Mouse (Mus musculus): ENCODE measurements around the gene Stat2.
A peak's percentile ranks its signal among the peaks of the same experiment; 100 is the strongest.
"Not testable (repeated sequence)": the region's sequence is repeated elsewhere in the genome, so short reads cannot be mapped to it uniquely, and the experiment has no call there.

Gene Stat2

GRCm38 (mm10) chr10:128258953-128259352, 11.4 kb upstream of the Stat2 start:
- DNase-seq (ENCODE audit: low spot score in 2 of 2) = no peak

DNA sequence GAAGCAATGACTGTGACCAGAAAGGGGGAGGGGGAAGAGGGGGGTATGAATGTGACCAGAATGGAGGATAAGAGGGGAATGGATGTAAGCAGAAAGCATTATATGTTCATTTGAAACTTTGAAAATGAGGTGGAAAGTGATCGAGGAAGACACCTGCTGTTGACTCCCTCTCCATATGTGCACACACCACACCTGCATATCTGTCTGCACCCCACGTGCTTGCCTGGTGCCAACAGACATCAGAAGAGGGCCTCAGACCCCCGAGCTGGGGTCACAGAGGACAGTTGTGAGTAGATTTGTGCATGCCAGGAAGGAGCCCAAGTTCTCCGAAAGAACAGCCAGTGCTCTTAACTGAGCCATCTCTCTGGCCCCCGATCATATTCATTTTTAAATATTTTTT, 10.4 kb upstream of the Stat2 start:
- no peak for DNase-seq (ENCODE audit: low spot score in 2 of 2)

- not testable (repeated sequence) for DNase-seq (ENCODE audit: low spot score in 2 of 2)
Measured at GRCm38 (mm10) chr10:128260376-128260775, 10.0 kb upstream of the Stat2 start.

GRCm38 (mm10) chr10:128262300-128262699, 8.1 kb upstream of the Stat2 start:
- no peak for DNase-seq (ENCODE audit: low spot score in 2 of 2)

DNA sequence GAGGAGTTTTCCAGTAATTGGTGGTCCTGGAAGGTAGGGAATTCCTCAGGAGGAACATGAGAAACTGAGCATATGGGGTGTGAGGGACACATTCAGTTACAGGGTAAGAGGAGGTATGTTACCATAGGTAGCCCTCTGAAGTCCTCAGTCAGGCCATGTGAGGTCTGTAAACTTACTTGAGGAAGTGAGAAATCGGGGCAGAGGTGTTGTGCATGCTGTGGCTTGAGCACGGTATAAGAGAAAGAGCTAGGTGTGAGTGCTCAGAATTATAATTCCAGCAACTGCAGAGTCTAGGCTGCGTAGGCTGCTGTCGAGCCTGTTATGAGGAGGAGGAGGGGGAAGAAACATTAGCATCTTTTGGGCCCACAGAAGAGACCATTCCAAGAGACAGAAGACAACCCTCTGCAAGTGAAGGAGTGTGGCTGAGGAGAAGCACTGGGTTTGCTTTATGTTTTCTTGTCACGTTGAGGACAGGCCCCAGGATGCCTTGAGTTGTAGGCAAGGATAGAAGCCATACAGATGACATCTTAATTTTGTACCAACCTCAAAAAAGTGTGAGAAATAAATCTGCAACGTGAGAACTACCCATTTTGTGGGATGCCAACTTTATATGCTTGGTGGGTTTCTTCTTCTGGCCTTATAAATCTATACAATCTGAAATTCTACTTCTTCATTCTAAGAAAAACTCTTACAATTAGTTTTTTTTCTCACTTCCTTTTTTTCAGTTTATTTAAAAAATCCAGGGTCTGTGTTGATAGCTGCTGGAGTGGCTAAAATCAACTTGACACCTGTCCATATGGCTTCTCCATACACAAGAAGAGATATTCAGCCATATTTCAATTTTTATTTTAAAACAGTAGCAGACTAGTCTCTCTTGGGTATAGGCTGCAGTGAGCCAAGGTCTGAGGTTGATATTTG, 6.7 kb upstream of the Stat2 start:
- no peak for DNase-seq (ENCODE audit: low spot score in 2 of 2)

- DNase-seq (ENCODE audit: low spot score in 2 of 2) = no peak
Measured at GRCm38 (mm10) chr10:128268371-128268770, 2.0 kb upstream of the Stat2 start, which contains the start of gene Apof. TSS of gene Apof (plus strand) at chr10:128268671.

DNA sequence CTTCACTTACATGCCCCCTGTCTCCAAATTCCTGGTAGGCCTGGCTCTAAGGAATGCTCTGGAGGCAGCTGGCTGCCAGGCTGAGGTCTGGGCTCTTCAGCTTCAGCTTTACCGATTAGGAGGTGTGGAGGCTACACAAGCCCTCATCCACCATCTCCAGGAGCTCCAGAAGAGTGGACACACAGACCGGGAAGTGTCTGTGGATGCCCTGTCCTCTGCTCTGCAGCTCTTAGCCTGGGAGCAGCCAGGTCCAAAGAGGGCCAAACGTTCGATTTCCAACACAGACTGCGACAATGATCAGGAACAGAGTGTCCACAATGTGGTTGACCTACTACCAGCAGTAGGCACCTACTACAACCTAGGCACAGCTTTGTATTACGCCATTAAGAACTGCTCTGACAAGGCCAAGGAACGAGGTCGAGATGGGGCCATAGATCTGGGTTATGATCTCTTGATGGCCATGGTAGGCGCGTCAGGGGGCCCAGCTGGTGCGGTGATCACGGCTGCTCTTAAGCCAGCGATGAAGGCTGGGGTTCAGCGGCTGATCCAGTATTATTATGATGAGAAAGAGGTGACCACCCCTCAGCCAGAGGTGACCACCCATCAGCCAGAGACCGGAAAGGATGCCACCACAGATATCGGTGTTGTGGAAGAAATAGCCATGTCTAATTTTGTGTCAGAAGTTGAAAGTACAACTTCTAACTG, 1.0 kb upstream of the Stat2 start:
- DNase-seq (ENCODE audit: low spot score in 2 of 2) = no peak

DNA sequence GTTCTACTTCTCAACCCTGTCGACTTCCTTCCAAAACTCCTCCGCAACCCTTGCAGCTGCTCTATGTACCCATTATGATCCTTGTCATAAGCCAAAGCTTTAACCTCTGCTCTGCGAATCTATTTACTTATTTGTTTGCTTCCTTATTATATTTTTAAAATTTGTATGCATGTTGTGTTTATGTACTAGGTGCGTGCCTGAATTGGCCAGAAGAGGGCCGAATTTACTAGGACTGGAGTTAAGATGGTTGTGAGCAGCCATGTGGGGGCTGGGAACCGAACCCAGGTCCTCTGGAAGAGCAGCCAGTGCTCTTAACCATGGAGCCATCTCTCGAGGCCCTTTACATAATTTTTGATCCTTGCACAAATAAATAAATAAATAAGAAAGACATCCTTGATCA, 507 bp downstream of the Stat2 start:
- DNase-seq (ENCODE audit: low spot score in 2 of 2) = no peak

DNA sequence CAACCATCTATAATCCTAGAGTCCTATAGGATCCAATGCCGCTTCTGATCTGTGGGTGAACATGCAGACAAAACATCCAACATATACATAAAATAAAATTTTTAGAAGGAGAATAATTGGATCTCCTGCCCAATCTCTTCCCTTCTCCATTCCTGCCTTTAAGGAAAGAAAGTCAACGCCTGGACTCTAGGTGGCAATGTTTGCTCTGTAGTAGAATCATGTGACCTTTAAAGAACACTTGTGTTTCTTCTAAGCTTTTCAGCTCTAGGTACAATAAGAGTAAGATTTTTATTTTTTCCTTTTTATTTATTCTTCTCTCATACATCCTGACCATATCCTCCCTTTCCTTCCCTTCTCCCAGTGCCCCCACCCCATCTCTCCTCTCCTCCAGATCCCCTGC, 1.5 kb downstream of the Stat2 start:
- no peak for DNase-seq (ENCODE audit: low spot score in 2 of 2)

- DNase-seq (ENCODE audit: low spot score in 2 of 2) = not testable (repeated sequence)
Measured at GRCm38 (mm10) chr10:128272819-128273439, 2.6 kb downstream of the Stat2 start.

GRCm38 (mm10) chr10:128275374-128275773, 5.0 kb downstream of the Stat2 start:
- not testable (repeated sequence) for DNase-seq (ENCODE audit: low spot score in 2 of 2)

- DNase-seq (ENCODE audit: low spot score in 2 of 2) = no peak
Measured at GRCm38 (mm10) chr10:128278158-128278557, 7.8 kb downstream of the Stat2 start.

DNA sequence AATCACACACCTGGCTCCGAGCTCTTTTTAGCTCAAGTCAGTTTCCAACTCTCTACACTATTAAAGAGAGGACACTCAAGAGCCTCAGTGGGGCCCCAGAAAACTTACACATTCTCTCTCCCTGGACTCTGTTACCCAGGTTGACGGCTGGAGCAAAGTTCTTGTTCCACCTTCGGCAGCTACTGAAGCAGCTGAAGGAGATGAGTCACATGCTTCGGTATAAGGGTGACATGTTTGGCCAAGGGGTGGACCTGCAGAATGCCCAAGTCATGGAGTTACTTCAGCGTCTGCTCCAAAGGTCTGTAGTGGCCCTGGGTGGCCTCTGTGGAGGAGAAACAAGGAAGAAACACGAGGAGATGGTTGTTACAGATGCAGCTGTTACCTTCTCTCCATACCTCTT, 10.6 kb downstream of the Stat2 start:
- DNase-seq (ENCODE audit: low spot score in 2 of 2) = no peak

DNA sequence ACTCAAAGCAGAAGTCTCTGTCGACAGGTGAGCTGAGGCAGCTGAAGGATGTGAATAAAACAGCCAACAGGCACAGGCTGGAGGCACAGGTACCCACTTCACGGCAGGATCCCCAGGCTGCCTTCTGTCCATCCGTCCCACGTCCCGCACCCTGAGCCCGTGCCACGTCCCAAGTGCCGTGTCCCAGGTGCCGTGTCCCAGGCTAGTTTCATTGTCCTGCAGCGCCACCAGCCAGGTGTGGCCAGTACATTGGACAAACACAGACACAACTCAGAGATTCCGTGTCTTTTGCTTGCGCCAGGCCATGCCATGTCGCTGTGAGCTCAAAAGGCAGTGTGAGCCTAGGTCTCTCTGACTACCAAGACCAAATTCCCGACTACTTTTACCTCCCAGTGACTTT, 11.3 kb downstream of the Stat2 start:
- no peak for DNase-seq (ENCODE audit: low spot score in 2 of 2)

DNA sequence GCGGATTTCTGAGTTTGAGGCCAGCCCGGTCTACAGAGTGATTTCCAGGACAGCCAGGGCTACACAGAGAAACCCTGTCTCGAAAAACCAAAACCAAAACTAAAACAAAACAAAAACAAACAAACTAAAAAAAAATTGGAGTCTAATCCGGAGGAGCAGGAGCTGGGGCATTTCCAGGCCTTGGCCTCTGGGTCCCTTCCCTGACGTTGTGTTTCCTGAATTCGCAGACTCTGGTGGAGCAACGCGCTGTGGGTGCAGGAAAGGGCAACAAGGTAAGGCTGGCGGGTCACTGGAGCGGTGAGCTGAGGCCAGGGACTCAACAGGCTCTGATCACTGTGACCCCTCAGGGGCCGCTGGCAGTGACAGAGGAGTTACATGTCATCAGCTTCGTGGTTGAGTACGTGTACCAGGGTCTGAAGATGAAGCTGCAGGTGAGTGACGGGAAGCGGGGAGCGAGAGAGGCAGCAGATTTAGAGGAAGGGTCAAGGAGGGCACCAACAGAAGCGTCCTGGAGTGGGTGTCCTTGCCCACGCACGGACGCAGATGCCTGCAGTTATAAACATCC, 12.6 kb downstream of the Stat2 start:
- DNase-seq (ENCODE audit: low spot score in 2 of 2) = no peak

DNA sequence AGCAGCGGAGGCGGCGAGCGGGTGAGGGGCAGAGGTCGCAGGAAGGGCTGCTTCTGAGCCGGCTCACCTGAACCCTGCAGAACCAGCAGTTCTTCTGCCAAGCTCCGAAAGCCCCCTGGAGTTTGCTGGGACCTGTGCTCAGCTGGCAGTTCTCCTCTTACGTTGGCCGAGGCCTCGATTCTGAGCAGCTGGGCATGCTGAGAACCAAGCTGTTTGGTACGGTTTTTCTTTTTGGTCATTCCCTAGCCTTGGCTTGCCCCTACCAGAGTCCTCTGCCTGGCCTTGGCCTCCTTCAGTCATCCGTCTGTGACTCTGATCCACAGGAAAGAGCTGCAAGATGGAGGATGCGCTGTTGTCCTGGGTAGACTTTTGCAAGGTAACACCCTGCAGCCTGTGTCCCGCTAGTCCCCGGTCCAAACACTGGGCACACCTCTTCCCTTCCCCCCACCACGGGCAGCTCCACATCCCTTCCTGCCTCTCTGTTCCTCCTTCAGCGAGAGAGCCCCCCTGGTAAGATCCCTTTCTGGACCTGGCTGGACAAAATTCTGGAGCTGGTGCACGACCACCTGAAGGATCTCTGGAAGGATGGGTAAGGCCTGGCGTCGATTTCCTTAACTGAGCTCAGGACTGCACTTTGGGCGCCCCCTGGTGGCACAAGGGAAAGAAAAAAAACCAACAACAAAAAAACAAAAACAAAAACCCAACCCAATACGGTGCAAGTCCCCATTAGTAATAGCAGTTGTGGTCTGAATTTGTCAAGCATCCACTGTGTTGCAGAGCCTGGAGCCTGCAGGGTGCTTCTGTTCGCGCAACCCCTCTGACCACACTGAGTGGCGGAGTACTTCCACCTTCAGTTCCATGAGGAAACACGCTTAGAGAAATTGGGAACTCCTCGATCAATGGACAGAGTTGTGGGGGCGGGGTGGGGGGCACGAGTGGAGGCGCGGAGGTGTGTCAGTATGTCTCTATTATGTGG, 13.5 kb downstream of the Stat2 start:
- DNase-seq (ENCODE audit: low spot score in 2 of 2) = peak in 1 of 2 experiments; percentile 33

DNA sequence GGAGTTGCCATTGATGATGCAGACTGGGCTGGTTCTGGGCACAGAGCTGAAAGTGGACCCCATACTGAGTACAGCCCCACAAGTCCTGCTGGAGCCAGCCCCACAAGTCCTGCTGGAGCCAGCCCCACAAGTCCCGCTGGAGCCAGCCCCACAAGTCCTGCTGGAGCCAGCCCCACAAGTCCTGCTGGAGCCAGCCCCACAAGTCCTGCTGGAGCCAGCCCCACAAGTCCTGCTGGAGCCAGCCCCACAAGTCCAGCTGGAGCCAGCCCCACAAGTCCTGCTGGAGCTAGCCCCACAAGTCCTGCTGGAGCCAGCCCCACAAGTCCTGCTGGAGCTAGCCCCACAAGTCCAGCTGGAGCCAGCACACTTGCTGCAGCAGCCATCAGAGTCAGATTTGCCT, 20.2 kb downstream of the Stat2 start:
- not testable (repeated sequence) for DNase-seq (ENCODE audit: low spot score in 2 of 2)

DNA sequence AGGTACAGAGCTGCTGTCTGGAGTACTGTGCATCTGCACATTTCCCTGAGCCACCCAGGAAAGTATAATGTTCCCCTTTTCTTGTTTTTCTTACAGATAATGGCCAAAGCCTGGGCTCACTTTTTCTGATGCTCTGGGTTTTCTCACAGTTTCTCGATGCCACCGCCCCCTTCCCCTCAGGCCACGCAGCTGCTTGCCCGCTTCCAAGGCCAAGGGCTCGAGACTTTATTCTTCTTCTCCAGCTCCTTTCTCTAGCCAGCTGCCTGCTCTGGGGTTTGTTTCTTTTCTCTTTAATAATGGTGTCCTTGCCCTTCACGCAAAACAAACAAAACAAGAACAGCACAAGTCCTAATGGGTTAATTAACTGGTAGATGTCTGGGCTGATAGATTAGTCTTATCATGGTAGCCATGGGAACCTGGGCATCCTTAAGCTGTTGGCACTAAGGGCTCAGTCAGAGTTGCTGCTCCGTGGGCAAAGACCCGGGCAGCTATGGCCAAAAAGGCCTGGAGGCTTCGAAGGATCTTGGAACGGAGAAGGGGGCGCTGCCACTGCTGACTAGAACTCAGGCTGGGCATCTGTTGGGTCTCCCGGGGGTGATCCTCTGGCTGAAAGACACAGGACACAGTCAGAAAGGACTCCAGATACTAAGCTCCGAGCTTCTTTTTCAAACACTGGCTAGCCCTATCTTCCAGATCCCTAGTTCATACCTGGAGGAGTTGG, 26.2 kb downstream of the Stat2 start:
- no peak for DNase-seq (ENCODE audit: low spot score in 2 of 2)

DNA sequence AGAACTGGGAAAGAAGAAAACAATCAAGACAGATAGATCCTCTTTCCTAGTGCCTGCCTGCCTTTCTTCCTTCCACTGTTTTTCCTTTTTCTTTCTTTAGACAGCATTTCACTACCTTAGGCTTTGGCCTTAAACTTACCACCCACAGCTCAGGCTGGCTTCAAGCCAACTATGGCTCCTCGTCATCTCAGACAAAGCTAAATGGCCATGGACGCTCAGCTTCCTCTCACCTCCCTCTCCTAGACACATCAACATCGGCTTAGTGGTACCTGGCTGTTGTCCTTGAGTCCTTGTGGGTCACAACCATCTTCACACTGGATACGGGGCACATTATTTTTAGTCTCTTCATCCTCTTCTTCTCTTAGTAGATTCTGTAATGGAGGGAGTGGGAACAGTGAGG, 26.9 kb downstream of the Stat2 start:
- no peak for DNase-seq (ENCODE audit: low spot score in 2 of 2)

GRCm38 (mm10) chr10:128297622-128298021, 27.3 kb downstream of the Stat2 start:
- no peak for DNase-seq (ENCODE audit: low spot score in 2 of 2)

Measured in frontal cortex, postnatal 14 days (tissue).